Mouse (Mus musculus): Measurements from ENCODE around the gene Gm11492.

Gm11492 gene

GRCm38 (mm10) chr11:87599395-87600089 lies 33.1 kb downstream of the Gm11492 start:
- no peak for DNase-seq (ENCODE audit: low spot score)

- no peak for DNase-seq (ENCODE audit: low spot score)
Measured at GRCm38 (mm10) chr11:87600322-87600853, 33.9 kb downstream of the Gm11492 start.

- no peak for DNase-seq (ENCODE audit: low spot score)
Measured at GRCm38 (mm10) chr11:87602234-87602633, 35.8 kb downstream of the Gm11492 start.

DNA sequence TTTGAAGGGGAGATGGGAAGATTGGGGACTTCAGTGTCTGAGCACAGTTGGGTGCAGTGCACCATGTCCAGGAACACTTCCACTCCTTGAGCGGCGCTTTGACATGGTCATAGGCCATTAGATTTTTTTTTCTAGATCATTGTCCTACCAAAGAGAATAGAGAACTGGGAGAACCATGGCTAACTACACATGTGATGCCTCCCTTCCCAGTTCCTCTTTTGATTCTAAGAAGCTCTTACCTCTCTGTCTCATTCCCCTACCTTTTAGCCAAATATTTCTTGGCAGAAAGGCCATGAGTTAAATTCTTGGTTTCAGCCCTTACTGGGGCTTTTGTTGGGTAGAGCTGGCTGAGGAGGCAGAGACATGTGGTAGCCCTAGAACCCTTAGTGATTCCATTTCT lies 37.1 kb downstream of the Gm11492 start:
- no peak for DNase-seq (ENCODE audit: low spot score)

- DNase-seq (ENCODE audit: low spot score), result no peak
Measured at GRCm38 (mm10) chr11:87609264-87609663, 42.8 kb downstream of the Gm11492 start.

DNA sequence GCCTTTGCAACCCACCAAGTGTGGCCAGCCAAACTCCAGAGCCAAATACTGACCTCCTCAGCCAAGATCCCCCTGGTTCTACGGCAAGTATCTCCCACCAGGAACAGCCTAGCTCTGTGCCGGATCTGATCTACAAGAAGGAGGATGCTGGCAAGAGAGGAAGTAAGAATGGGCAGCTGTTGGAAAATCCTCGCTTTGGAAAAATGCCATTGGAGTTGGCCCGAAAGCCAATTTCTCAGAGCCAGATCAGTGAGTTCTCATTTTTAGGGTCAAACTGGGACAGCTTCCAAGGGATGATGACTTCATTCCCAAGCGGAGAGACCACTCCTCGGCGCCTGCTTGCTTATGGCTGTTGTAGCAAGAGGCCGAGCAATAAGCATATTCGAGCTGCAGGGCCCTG lies 45.1 kb downstream of the Gm11492 start:
- DNase-seq (ENCODE audit: low spot score), result no peak

DNA sequence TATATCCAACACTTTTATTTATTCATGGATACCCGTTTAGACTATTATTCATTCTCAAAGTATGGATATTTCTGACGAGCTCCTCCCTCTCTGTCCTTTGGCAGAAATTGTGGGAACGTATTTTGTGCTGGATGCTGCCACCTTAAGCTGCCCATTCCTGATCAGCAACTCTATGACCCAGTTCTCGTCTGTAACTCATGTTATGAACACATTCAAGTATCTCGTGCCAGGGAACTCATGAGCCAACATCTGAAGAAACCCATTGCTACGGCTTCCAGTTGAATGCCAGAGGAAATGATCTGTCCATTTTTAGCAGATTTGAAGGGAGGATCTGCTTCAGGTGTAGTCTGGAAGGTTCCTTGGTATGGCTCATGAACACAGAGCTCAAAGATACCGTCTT lies 47.5 kb downstream of the Gm11492 start:
- no peak for DNase-seq (ENCODE audit: low spot score)

DNA sequence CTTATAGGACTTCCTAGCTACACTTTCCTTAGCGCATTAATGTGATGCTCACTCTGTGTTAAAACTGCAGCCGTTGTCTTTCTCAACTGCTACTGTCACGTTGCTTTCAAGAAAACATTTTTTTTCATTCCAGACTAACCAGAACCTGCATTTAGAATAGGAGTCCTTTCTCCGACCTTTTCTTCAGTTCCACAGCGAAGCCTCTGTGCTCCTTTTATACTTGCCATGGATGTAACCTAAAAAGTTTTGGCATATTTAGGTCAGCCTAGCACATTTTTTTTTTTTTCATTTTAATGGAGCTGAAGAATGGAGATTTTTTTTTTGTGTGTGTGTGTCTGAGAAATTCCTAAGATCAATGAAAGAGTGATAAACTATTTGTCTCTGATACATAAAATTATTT lies 49.1 kb downstream of the Gm11492 start:
- DNase-seq (ENCODE audit: low spot score), result no peak

- no peak for DNase-seq (ENCODE audit: low spot score)
Measured at GRCm38 (mm10) chr11:87615952-87616351, 49.5 kb downstream of the Gm11492 start.

DNA sequence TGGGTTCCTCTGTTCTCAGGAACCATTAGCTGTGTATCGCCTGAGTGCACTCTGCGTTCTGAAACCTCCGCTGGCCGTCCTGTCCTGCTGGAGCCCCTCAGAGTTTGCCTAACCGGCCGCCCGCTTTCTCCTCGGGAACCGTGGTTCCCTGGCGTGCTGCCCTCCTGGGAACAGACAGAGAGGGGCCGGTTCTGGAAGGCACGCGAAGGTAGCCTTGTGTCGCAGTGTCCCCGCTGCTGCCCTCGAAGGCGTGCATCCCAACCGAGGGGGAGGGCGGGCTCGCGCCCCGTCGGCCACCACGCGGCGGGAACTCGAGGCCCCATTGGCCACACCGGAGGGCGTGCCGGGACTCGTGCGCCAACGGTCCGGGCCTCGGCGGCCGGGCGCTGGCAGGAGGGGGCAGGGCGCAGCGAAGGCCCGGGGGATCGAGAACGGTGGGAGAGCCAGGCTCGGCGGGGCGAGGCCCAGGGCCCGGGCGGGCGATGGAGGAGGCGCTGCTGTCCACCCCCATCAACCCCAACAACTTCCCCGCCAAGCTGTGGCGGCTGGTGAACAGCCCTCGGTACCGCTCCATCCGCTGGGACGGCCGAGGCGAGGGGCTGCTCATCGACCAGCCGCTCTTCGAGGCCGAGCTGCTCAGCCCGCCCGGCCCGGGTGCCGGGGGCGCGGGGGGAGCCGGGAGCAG lies 50.5 kb downstream of the Gm11492 start, which contains the start of gene Hsf5:
Hsf5 (plus strand) TSS at position 375 of the 685 bp plus-strand sequence.
- no peak for DNase-seq (ENCODE audit: low spot score)

DNA sequence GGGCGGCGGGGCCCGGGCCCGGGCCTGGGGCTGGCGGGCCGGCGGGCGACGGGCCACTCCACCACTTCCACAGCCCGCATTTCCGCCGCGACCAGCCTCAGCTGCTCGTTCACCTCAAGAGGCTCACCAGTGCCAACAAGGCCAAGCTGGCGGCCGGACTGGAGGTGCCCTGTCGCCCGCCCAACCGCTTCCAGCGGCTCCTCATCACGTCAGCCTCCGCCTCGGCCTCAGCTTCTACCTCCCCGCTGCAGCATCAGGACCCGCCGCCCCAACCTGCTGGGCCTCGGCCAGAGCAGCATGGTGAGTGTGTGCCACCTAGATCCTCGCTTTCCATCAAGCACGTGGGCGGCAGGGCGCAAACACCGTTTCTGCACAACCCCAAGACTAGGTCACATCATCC lies 51.2 kb downstream of the Gm11492 start:
- DNase-seq (ENCODE audit: low spot score), result no peak

Measured in ovary, postnatal 36 days (tissue).